Mouse (Mus musculus): ENCODE measurements around the gene Lgals3bp. TPM values are rescaled to one million over a fixed set of nuclear protein-coding genes. Genes with fewer than 3 reads are reported as not detected.

Lgals3bp gene
- polyA plus RNA-seq, 2 experiments: 30.1 to 36.6 TPM

- WGBS (ENCODE audit: insufficient replicate concordance): 83% methylated on average over 23 of the region's 23 CpGs
- TF ChIP-seq CTCF (IDR thresholded peaks at IDR 0.05; ENCODE audit: low read depth): no peak
- no peak for TF ChIP-seq EP300 (IDR thresholded peaks at IDR 0.05; ENCODE audit: low read depth)
Measured at GRCm38 (mm10) chr11:118407318-118407910, 5.5 kb upstream of the Lgals3bp start.

GRCm38 (mm10) chr11:118406521-118406920, 4.6 kb upstream of the Lgals3bp start:
- Histone ChIP-seq H3K4me1 (replicated peaks; ENCODE audit: control insufficient read depth in 2 of 2, insufficient read depth in 2 of 2, low read length in 1 of 2) (peaks cover 0 to 5% of the 10 kb centered on the region in 2 experiments; a peak in 2 of 4 replicates), H3K36me3 (replicated peaks; ENCODE audit: control insufficient read depth, insufficient read depth, low read depth) (peaks cover 2% of the 10 kb centered on the region; the same call in 1 of the 2 replicates), H3K27ac (no peak overlapping the region), H3K4me3 (ENCODE audit: insufficient read depth in 1 of 2, low read depth in 2 of 2, low read length in 2 of 2) (no peak overlapping the region), H3K4me2 (ENCODE audit: low read depth) (no peak overlapping the region), H3K9me3 (ENCODE audit: control insufficient read depth, low read length) (no peaks in the 10 kb centered on the region), H3K27me3 (ENCODE audit: control insufficient read depth, insufficient read depth, low read length) (no peaks in the 10 kb centered on the region), H3K9ac (replicated peaks) (no peak overlapping the region)
- 78% methylated on average over 5 of the region's 5 CpGs for WGBS (ENCODE audit: insufficient replicate concordance)
- ATAC-seq (ENCODE audit: insufficient read depth) (no peak), DNase-seq (ENCODE audit: low read depth in 3 of 3, low spot score in 3 of 3) (no peak)
- no peak for TF ChIP-seq EP300 (IDR thresholded peaks at IDR 0.05; ENCODE audit: low read depth)
- TF ChIP-seq CTCF (IDR thresholded peaks at IDR 0.05; ENCODE audit: low read depth): no peak

More at GRCm38 (mm10) chr11:118407318-118407910, 5.5 kb upstream of the Lgals3bp start:
- Histone ChIP-seq H3K4me3 (ENCODE audit: insufficient read depth in 1 of 2, low read depth in 2 of 2, low read length in 2 of 2) (no peak overlapping the region), H3K4me1 (replicated peaks; ENCODE audit: control insufficient read depth in 2 of 2, insufficient read depth in 2 of 2, low read length in 1 of 2) (no peaks in the 10 kb centered on the region), H3K27me3 (ENCODE audit: control insufficient read depth, insufficient read depth, low read length) (no peaks in the 10 kb centered on the region), H3K36me3 (replicated peaks; ENCODE audit: control insufficient read depth, insufficient read depth, low read depth) (peaks cover 2% of the 10 kb centered on the region; the same call in 1 of the 2 replicates), H3K27ac (no peak overlapping the region), H3K9ac (replicated peaks) (no peak overlapping the region), H3K9me3 (ENCODE audit: control insufficient read depth, low read length) (no peaks in the 10 kb centered on the region), H3K4me2 (ENCODE audit: low read depth) (no peak overlapping the region)
- ATAC-seq (ENCODE audit: insufficient read depth): no peak
- no peak for DNase-seq (ENCODE audit: low read depth in 3 of 3, low spot score in 3 of 3)

- TF ChIP-seq EP300 (IDR thresholded peaks at IDR 0.05; ENCODE audit: low read depth) (no peak), CTCF (IDR thresholded peaks at IDR 0.05; ENCODE audit: low read depth) (no peak)
- no peak for ATAC-seq (ENCODE audit: insufficient read depth)
- Histone ChIP-seq H3K27ac (no peak overlapping the region), H3K9me3 (ENCODE audit: control insufficient read depth, low read length) (no peaks in the 10 kb centered on the region), H3K4me2 (ENCODE audit: low read depth) (no peak overlapping the region), H3K36me3 (replicated peaks; ENCODE audit: control insufficient read depth, insufficient read depth, low read depth) (no peaks in the 10 kb centered on the region; the same call in 1 of the 2 replicates), H3K9ac (replicated peaks) (no peak overlapping the region), H3K4me1 (replicated peaks; ENCODE audit: control insufficient read depth in 2 of 2, insufficient read depth in 2 of 2, low read length in 1 of 2) (peaks cover 2 to 16% of the 10 kb centered on the region in 2 experiments), H3K27me3 (ENCODE audit: control insufficient read depth, insufficient read depth, low read length) (no peaks in the 10 kb centered on the region), H3K4me3 (ENCODE audit: insufficient read depth in 1 of 2, low read depth in 2 of 2, low read length in 2 of 2) (no peak overlapping the region)
- no peak for DNase-seq (ENCODE audit: low read depth in 3 of 3, low spot score in 3 of 3)
- 79% methylated on average over 8 of the region's 8 CpGs for WGBS (ENCODE audit: insufficient replicate concordance)
Measured at GRCm38 (mm10) chr11:118405311-118405710, 3.4 kb upstream of the Lgals3bp start.

GRCm38 (mm10) chr11:118403951-118404899, 2.3 kb upstream of the Lgals3bp start:
- DNase-seq (ENCODE audit: low read depth in 3 of 3, low spot score in 3 of 3): no peak
- WGBS (ENCODE audit: insufficient replicate concordance): 62% methylated on average over 6 of the region's 6 CpGs
- H3K27ac ChIP-seq: no peak overlapping the region

GRCm38 (mm10) chr11:118403183-118403582, 1.3 kb upstream of the Lgals3bp start:
- H3K36me3 ChIP-seq (replicated peaks; ENCODE audit: control insufficient read depth, insufficient read depth, low read depth): no peaks in the 10 kb centered on the region; the same call in 1 of the 2 replicates
- 57% methylated on average over 2 of the region's 2 CpGs for WGBS (ENCODE audit: insufficient replicate concordance)
- ATAC-seq (ENCODE audit: insufficient read depth) (no peak), DNase-seq (ENCODE audit: low read depth in 3 of 3, low spot score in 3 of 3) (no peak)
- H3K27ac ChIP-seq: no peak overlapping the region
- no peak overlapping the region for H3K4me3 ChIP-seq (ENCODE audit: insufficient read depth in 1 of 2, low read depth in 2 of 2, low read length in 2 of 2)
- TF ChIP-seq EP300 (IDR thresholded peaks at IDR 0.05; ENCODE audit: low read depth) (no peak), CTCF (IDR thresholded peaks at IDR 0.05; ENCODE audit: low read depth) (no peak)
- H3K9ac ChIP-seq (replicated peaks): no peak overlapping the region
- no peaks in the 10 kb centered on the region for H3K9me3 ChIP-seq (ENCODE audit: control insufficient read depth, low read length)
- peaks cover 9 to 25% of the 10 kb centered on the region in 2 experiments for H3K4me1 ChIP-seq (replicated peaks; ENCODE audit: control insufficient read depth in 2 of 2, insufficient read depth in 2 of 2, low read length in 1 of 2)
- H3K4me2 ChIP-seq (ENCODE audit: low read depth): no peak overlapping the region
- H3K27me3 ChIP-seq (ENCODE audit: control insufficient read depth, insufficient read depth, low read length): no peaks in the 10 kb centered on the region

More at GRCm38 (mm10) chr11:118403951-118404899, 2.3 kb upstream of the Lgals3bp start:
- peaks cover 9 to 25% of the 10 kb centered on the region in 2 experiments for H3K4me1 ChIP-seq (replicated peaks; ENCODE audit: control insufficient read depth in 2 of 2, insufficient read depth in 2 of 2, low read length in 1 of 2)
- no peaks in the 10 kb centered on the region; the same call in 1 of the 2 replicates for H3K36me3 ChIP-seq (replicated peaks; ENCODE audit: control insufficient read depth, insufficient read depth, low read depth)
- no peak overlapping the region for H3K9ac ChIP-seq (replicated peaks)
- no peaks in the 10 kb centered on the region for H3K27me3 ChIP-seq (ENCODE audit: control insufficient read depth, insufficient read depth, low read length)
- H3K9me3 ChIP-seq (ENCODE audit: control insufficient read depth, low read length): no peaks in the 10 kb centered on the region
- H3K4me2 ChIP-seq (ENCODE audit: low read depth): no peak overlapping the region
- ATAC-seq (ENCODE audit: insufficient read depth): no peak
- no peak overlapping the region for H3K4me3 ChIP-seq (ENCODE audit: insufficient read depth in 1 of 2, low read depth in 2 of 2, low read length in 2 of 2)
- TF ChIP-seq EP300 (IDR thresholded peaks at IDR 0.05; ENCODE audit: low read depth) (no peak), CTCF (IDR thresholded peaks at IDR 0.05; ENCODE audit: low read depth) (no peak)

All from liver, embryonic 14.5 days (tissue).